Mouse (Mus musculus): Measurements from ENCODE around the gene Ucp3. TPM values are rescaled to one million over a fixed set of nuclear protein-coding genes. Genes with fewer than 3 reads are reported as not detected.

Gene Ucp3
- polyA plus RNA-seq, 1 experiment from 2014 or later = not detected

DNA sequence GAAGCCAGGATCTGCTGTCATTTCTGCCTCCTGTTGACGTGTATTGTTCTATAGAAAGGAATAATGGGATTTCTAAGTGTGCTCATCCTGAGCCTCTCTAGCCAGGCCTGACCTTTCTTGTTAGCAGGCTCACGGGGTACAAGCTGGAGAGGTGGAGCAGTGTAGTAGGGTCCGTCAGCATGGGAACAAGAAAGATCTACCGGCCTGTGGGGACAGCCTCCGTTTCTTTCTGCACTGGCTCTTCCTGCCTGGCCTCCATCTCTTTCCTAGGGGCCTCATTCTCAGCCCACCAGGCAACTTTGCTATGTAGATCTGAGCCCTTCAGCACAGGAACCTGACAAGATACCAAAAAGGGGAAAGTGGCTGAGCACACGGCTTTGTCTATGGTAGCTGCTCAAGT, 4.0 kb upstream of the Ucp3 start:
- H3K4me3 ChIP-seq (ENCODE audit: low read length) = no peak overlapping the region
- H3K27me3 ChIP-seq (replicated peaks; ENCODE audit: control insufficient read depth, insufficient read depth, low read length) = no peaks in the 10 kb centered on the region
- H3K36me3 ChIP-seq (ENCODE audit: control insufficient read depth, insufficient read depth, low read length) = no peaks in the 10 kb centered on the region
- H3K27ac ChIP-seq (ENCODE audit: low read length) = no peak overlapping the region
- no peak for ATAC-seq
- no peak overlapping the region for H3K4me2 ChIP-seq (ENCODE audit: low read depth, low read length)
- H3K9me3 ChIP-seq (ENCODE audit: control insufficient read depth, low read length) = no peaks in the 10 kb centered on the region
- peaks cover 11% of the 10 kb centered on the region for H3K4me1 ChIP-seq (ENCODE audit: control insufficient read depth, insufficient read depth, low read length)
- 90% methylated on average over 6 of the region's 6 CpGs for WGBS
- no peak overlapping the region for H3K9ac ChIP-seq (ENCODE audit: low read depth, low read length)

DNA sequence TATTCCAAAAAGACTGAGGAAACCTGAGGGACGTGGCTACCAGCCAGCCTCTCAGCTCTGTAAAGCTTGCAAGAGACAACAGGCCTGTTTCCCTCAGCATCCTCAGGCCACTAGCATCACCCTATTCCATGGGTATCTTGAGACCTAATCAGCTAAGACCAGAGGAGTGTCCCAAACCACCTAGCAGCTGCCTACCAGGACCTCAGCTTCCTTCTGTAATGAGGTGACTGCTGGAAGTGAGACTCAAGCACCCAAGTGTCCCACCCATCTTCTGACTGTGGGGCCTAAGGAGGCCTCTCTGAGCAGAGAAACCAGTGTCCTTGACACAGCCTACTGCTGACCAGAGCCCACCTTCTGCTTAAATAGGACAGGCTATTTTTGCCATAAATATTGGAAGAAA, 3.3 kb upstream of the Ucp3 start:
- Histone ChIP-seq H3K4me3 (ENCODE audit: low read length) (no peak overlapping the region), H3K9me3 (ENCODE audit: control insufficient read depth, low read length) (no peaks in the 10 kb centered on the region), H3K36me3 (ENCODE audit: control insufficient read depth, insufficient read depth, low read length) (no peaks in the 10 kb centered on the region), H3K4me1 (ENCODE audit: control insufficient read depth, insufficient read depth, low read length) (peaks cover 11% of the 10 kb centered on the region), H3K27me3 (replicated peaks; ENCODE audit: control insufficient read depth, insufficient read depth, low read length) (no peaks in the 10 kb centered on the region), H3K4me2 (ENCODE audit: low read depth, low read length) (no peak overlapping the region), H3K27ac (ENCODE audit: low read length) (no peak overlapping the region), H3K9ac (ENCODE audit: low read depth, low read length) (no peak overlapping the region)
- ATAC-seq = no peak
- WGBS = 90% methylated on average over 1 of the region's 1 CpGs

DNA sequence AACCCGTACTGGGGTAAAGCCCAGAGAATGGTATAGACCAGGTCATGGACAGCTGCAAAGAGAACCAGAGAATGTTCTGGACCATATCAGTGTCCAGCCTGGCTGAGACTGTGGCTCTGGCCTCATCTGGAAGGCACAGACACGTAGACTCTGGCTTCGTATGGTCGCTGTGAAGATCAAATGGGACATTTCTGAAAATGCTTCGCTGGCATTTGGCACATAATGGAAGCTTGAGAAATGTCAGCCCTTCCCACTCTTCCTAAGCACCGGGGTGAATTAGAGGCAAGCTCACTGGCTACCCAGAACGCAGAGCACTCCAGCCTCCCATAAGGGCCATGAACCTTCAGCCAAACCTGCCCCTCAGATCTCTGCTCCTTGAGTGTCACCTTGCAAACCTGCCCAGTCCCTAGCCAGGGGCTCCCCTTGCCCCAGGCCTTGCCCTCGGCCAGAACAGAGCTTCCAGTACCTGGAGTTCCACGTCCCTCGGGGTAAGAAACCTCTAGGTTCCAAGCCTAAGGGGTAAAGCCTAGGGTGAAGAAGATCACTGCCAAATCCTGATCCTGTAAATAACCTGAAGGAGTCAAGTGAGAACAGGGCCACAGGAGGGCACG, 1.9 kb upstream of the Ucp3 start:
- H3K27me3 ChIP-seq (replicated peaks; ENCODE audit: control insufficient read depth, insufficient read depth, low read length) = no peaks in the 10 kb centered on the region
- no peak overlapping the region for H3K4me2 ChIP-seq (ENCODE audit: low read depth, low read length)
- H3K36me3 ChIP-seq (ENCODE audit: control insufficient read depth, insufficient read depth, low read length) = no peaks in the 10 kb centered on the region
- no peaks in the 10 kb centered on the region for H3K9me3 ChIP-seq (ENCODE audit: control insufficient read depth, low read length)
- no peak overlapping the region for H3K4me3 ChIP-seq (ENCODE audit: low read length)
- H3K27ac ChIP-seq (ENCODE audit: low read length) = no peak overlapping the region
- ATAC-seq = no peak
- 91% methylated on average over 11 of the region's 11 CpGs for WGBS
- H3K9ac ChIP-seq (ENCODE audit: low read depth, low read length) = no peak overlapping the region
- H3K4me1 ChIP-seq (ENCODE audit: control insufficient read depth, insufficient read depth, low read length) = peaks cover 2% of the 10 kb centered on the region

DNA sequence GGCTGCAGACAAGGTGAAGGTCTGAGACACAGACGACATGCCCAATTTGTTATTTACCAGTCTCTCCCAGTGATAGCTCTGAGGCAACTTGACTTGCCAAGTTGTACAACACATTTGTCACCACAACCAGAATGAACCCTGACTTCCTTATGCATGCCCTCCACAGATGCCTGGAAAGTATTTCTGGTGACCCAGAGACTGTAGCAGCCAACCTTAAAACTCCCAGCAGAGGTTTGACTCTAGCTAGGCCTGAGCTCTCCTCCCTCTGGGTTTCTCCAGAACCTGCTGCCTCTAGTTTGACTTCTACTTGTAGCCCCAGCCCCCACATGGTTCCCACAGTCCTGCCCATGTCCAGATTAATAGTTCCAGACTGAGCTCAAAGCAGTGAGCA, 1.4 kb upstream of the Ucp3 start:
- H3K36me3 ChIP-seq (ENCODE audit: control insufficient read depth, insufficient read depth, low read length) = no peaks in the 10 kb centered on the region
- WGBS = 80% methylated on average over 1 of the region's 1 CpGs

DNA sequence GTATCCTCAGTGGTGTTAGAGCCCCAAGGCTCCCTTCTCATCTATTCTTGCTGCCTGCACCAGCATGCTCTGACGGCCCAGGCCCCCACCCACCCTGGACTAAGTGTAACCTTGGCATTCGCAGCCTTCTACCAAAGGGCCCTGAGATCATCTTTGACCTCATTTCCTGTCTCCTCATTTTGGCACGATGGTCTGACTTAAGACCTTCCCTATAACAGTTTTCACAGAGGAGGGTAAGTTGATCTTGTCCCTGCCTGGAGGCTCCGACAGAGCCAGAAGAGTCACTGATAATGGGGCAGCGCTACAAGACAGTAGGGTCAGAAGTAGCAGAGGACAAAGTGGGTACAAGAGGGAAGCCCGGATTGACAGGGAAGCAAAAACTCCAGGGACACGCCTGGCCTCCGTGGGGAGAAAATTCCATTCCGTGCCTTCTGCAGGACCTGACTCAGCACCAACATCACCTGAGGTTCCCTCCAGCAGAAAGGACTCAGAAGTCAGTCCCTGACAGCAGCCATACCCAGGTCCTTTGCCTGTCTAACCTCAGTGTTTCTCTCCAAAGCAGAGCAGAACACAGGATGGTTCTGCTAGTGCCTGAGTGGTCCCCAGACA, 1.2 kb downstream of the Ucp3 start:
- no peaks in the 10 kb centered on the region for H3K9me3 ChIP-seq (ENCODE audit: control insufficient read depth, low read length)
- no peaks in the 10 kb centered on the region for H3K36me3 ChIP-seq (ENCODE audit: control insufficient read depth, insufficient read depth, low read length)
- 76% methylated on average over 9 of the region's 9 CpGs for whole genome bisulfite sequencing
- H3K9ac ChIP-seq (ENCODE audit: low read depth, low read length) = no peak overlapping the region
- no peak overlapping the region for H3K4me3 ChIP-seq (ENCODE audit: low read length)
- no peak for ATAC-seq
- no peaks in the 10 kb centered on the region for H3K27me3 ChIP-seq (replicated peaks; ENCODE audit: control insufficient read depth, insufficient read depth, low read length)
- H3K4me1 ChIP-seq (ENCODE audit: control insufficient read depth, insufficient read depth, low read length) = no peaks in the 10 kb centered on the region
- no peak overlapping the region for H3K4me2 ChIP-seq (ENCODE audit: low read depth, low read length)
- no peak overlapping the region for H3K27ac ChIP-seq (ENCODE audit: low read length)

More for the DNA sequence above, 1.4 kb upstream of the Ucp3 start:
- no peak overlapping the region for H3K27ac ChIP-seq (ENCODE audit: low read length)
- no peak for ATAC-seq
- H3K9ac ChIP-seq (ENCODE audit: low read depth, low read length) = no peak overlapping the region
- no peak overlapping the region for H3K4me2 ChIP-seq (ENCODE audit: low read depth, low read length)
- no peak overlapping the region for H3K4me3 ChIP-seq (ENCODE audit: low read length)
- H3K27me3 ChIP-seq (replicated peaks; ENCODE audit: control insufficient read depth, insufficient read depth, low read length) = no peaks in the 10 kb centered on the region
- H3K4me1 ChIP-seq (ENCODE audit: control insufficient read depth, insufficient read depth, low read length) = no peaks in the 10 kb centered on the region
- H3K9me3 ChIP-seq (ENCODE audit: control insufficient read depth, low read length) = no peaks in the 10 kb centered on the region

DNA sequence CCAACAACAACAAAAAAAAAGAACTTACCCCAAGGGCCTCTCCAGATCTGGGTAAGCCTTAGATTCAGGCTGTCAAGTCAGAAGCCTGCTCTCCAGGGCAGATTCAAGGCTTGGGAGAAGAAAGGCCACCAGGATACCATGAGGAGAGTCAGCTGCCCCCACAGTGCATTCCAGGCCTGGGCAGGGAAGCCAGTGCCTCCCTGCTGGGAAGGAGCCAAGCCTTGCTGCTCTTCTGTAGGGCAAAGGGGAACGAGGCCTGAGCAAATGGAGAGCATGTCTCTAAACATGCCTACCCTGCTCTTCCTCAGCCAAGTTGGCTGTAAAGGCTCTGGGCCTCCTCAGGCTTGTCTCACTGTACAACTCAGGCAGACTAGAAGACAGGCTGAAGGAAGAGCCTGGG, 1.9 kb downstream of the Ucp3 start:
- H3K4me3 ChIP-seq (ENCODE audit: low read length) = no peak overlapping the region
- no peak overlapping the region for H3K9ac ChIP-seq (ENCODE audit: low read depth, low read length)
- no peak for ATAC-seq
- H3K36me3 ChIP-seq (ENCODE audit: control insufficient read depth, insufficient read depth, low read length) = no peaks in the 10 kb centered on the region
- no peaks in the 10 kb centered on the region for H3K9me3 ChIP-seq (ENCODE audit: control insufficient read depth, low read length)
- H3K4me1 ChIP-seq (ENCODE audit: control insufficient read depth, insufficient read depth, low read length) = no peaks in the 10 kb centered on the region
- no peak overlapping the region for H3K27ac ChIP-seq (ENCODE audit: low read length)
- WGBS = 40% methylated on average over 1 of the region's 1 CpGs
- no peak overlapping the region for H3K4me2 ChIP-seq (ENCODE audit: low read depth, low read length)
- no peaks in the 10 kb centered on the region for H3K27me3 ChIP-seq (replicated peaks; ENCODE audit: control insufficient read depth, insufficient read depth, low read length)

DNA sequence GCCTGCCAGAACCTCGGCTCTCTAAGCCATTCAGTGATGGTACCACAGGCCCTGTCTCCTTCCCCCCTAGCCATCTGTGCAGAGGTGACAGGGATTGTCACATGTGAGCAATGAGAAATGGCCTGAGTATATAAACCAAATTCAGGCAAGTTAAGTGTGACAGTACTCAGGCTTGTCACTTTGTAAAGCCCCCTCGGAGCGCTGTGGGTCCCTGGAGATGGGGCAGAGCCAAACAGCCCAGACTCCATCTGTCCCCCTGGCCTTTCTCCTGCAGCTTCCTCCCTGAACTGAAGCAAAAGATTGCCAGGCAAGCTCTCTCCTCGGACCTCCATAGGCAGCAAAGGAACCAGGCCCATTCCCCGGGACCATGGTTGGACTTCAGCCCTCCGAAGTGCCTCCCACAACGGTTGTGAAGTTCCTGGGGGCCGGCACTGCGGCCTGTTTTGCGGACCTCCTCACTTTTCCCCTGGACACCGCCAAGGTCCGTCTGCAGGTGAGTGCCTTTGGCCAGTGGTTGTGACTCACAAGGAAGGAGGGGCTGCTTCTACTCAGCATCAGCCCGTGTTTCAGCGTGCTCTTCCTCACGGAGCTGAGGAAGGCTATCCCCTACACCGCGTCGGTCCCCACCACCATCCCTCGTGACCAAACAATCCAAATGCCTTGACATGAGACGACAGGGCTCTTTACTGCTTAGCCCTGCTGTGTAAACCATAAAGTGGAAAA, 6.5 kb downstream of the Ucp3 start:
- ATAC-seq = no peak
- H3K9ac ChIP-seq (ENCODE audit: low read depth, low read length) = no peak overlapping the region
- H3K27ac ChIP-seq (ENCODE audit: low read length) = no peak overlapping the region
- H3K36me3 ChIP-seq (ENCODE audit: control insufficient read depth, insufficient read depth, low read length) = no peaks in the 10 kb centered on the region
- no peaks in the 10 kb centered on the region for H3K9me3 ChIP-seq (ENCODE audit: control insufficient read depth, low read length)
- no peak overlapping the region for H3K4me2 ChIP-seq (ENCODE audit: low read depth, low read length)
- no peaks in the 10 kb centered on the region for H3K4me1 ChIP-seq (ENCODE audit: control insufficient read depth, insufficient read depth, low read length)
- 73% methylated on average over 20 of the region's 20 CpGs for WGBS
- H3K4me3 ChIP-seq (ENCODE audit: low read length) = no peak overlapping the region
- H3K27me3 ChIP-seq (replicated peaks; ENCODE audit: control insufficient read depth, insufficient read depth, low read length) = no peaks in the 10 kb centered on the region

DNA sequence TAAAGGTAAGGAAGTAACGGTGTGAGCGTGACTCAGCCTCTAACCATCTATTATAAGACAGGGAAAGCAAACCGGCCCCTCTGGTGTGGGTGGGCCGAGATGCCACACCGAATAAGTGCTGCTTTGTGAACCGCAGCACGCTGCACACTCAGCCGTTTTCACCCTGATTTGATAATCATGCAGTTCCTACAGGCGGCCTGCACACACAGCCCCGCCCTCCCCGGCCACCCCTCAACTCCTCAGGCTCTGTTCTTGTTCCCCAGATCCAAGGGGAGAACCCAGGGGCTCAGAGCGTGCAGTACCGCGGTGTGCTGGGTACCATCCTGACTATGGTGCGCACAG, 7.0 kb downstream of the Ucp3 start:
- no peak overlapping the region for H3K9ac ChIP-seq (ENCODE audit: low read depth, low read length)
- H3K27me3 ChIP-seq (replicated peaks; ENCODE audit: control insufficient read depth, insufficient read depth, low read length) = no peaks in the 10 kb centered on the region

DNA sequence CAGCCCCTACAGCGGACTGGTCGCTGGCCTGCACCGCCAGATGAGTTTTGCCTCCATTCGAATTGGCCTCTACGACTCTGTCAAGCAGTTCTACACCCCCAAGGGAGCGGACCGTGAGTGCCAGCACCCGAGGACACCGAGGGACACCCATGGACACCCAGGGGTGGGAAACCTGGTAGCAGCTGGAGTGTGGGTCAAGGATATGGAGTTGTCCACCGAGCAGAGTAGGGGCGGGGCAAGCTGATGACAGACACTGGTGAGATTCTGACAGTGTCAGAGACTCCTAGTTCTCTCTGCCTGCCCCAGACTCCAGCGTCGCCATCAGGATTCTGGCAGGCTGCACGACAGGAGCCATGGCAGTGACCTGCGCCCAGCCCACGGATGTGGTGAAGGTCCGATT, 7.4 kb downstream of the Ucp3 start:
- no peaks in the 10 kb centered on the region for H3K9me3 ChIP-seq (ENCODE audit: control insufficient read depth, low read length)
- no peak for ATAC-seq
- no peaks in the 10 kb centered on the region for H3K36me3 ChIP-seq (ENCODE audit: control insufficient read depth, insufficient read depth, low read length)
- 87% methylated on average over 17 of the region's 17 CpGs for WGBS
- H3K9ac ChIP-seq (ENCODE audit: low read depth, low read length) = no peak overlapping the region
- H3K4me2 ChIP-seq (ENCODE audit: low read depth, low read length) = no peak overlapping the region
- H3K4me3 ChIP-seq (ENCODE audit: low read length) = no peak overlapping the region
- no peaks in the 10 kb centered on the region for H3K4me1 ChIP-seq (ENCODE audit: control insufficient read depth, insufficient read depth, low read length)
- H3K27ac ChIP-seq (ENCODE audit: low read length) = no peak overlapping the region
- H3K27me3 ChIP-seq (replicated peaks; ENCODE audit: control insufficient read depth, insufficient read depth, low read length) = no peaks in the 10 kb centered on the region

More for the DNA sequence above, 7.0 kb downstream of the Ucp3 start:
- H3K27ac ChIP-seq (ENCODE audit: low read length) = no peak overlapping the region
- H3K36me3 ChIP-seq (ENCODE audit: control insufficient read depth, insufficient read depth, low read length) = no peaks in the 10 kb centered on the region
- no peaks in the 10 kb centered on the region for H3K4me1 ChIP-seq (ENCODE audit: control insufficient read depth, insufficient read depth, low read length)
- H3K4me2 ChIP-seq (ENCODE audit: low read depth, low read length) = no peak overlapping the region
- WGBS = 64% methylated on average over 15 of the region's 15 CpGs
- no peaks in the 10 kb centered on the region for H3K9me3 ChIP-seq (ENCODE audit: control insufficient read depth, low read length)
- no peak overlapping the region for H3K4me3 ChIP-seq (ENCODE audit: low read length)
- no peak for ATAC-seq
